Mouse (Mus musculus) erythroblast, embryonic 14.5 days (primary cell): Measurements from ENCODE around the gene Bcam.

Experiments used
- GATA1 ChIP-seq: IDR thresholded peaks from 2 replicates; pipeline ENCODE4 v1.6.1; 2012; ENCODE audit warnings: low read length, inconsistent platforms, mixed read lengths
- TAL1 ChIP-seq: IDR thresholded peaks from 3 replicates; pipeline ENCODE4 v1.6.1; 2012; ENCODE audit warnings: low read length, inconsistent platforms, mixed read lengths

DNA sequence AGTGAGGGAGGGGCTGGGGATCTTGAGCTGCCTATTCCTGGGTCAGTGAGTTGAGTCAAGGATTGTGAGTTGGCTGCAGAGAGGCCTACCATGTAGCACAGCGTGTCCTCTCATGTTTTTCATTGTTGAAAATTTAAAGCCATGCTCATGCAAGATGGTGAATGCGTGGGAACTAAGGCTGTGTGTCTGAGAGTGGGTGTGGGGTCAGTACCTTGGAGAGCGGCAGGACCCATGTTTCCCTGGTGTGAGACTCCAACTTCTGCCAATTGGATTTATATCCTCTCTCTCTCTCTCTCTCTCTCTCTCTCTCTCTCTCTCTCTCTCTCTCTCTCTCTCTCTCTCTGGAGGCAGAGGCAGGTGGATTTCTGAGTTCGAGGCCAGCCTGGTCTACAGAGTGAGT, 44.3 kb downstream of the Bcam start:
- TF ChIP-seq GATA1, result no peak
- TF ChIP-seq TAL1, result no peak
